Mouse (Mus musculus) heart, embryonic 13.5 days (tissue): ENCODE measurements around the gene Cfap77. TPM values are rescaled to one million over a fixed set of nuclear protein-coding genes. Genes with fewer than 3 reads are reported as not detected.

ENCODE experiments used
- ATAC-seq: fragments of 200-750 bp; cut with Nextera tagmentation; 2 replicates; pipeline ENCODE4 v1.8.0; 2017; ENCODE audit warnings: moderate TSS enrichment; ENCODE audit not compliant: insufficient number of reproducible peaks, low FRiP score, low TSS enrichment; ENCODE audit errors: extremely low read depth
- H3K27ac ChIP-seq: fragments of 300-500 bp; sonication (generic); replicated peaks from 2 replicates; pipeline ENCODE4 v1.5.1; 2015; ENCODE audit warnings: moderate library complexity, mild to moderate bottlenecking, inconsistent platforms
- H3K27me3 ChIP-seq: fragments of 300-500 bp; sonication (generic); replicated peaks from 2 replicates; pipeline ENCODE4 v1.6.1; 2015; ENCODE audit warnings: mild to moderate bottlenecking, inconsistent platforms
- H3K36me3 ChIP-seq: fragments of 300-500 bp; sonication (generic); 2 replicates; pipeline ENCODE4 v1.6.1; 2015; ENCODE audit warnings: mild to moderate bottlenecking, inconsistent platforms
- H3K4me1 ChIP-seq: fragments of 300-500 bp; sonication (generic); 2 replicates; pipeline ENCODE4 v1.6.1; 2015; ENCODE audit warnings: inconsistent platforms
- H3K4me2 ChIP-seq: fragments of 300-500 bp; sonication (generic); 2 replicates; pipeline ENCODE4 v1.6.1; 2015; ENCODE audit warnings: inconsistent platforms, mild to moderate bottlenecking, moderate library complexity
- H3K4me3 ChIP-seq: fragments of 300-500 bp; sonication (generic); 2 replicates; pipeline ENCODE4 v1.5.1; 2015; ENCODE audit warnings: moderate library complexity, mild to moderate bottlenecking, inconsistent platforms
- H3K9ac ChIP-seq: fragments of 300-500 bp; sonication (generic); 2 replicates; pipeline ENCODE4 v1.6.1; 2015; ENCODE audit warnings: inconsistent platforms, mild to moderate bottlenecking, moderate library complexity
- H3K9me3 ChIP-seq: fragments of 300-500 bp; sonication (generic); 2 replicates; pipeline ENCODE4 v1.6.1; 2016; ENCODE audit warnings: inconsistent platforms
- WGBS: fragments of 180-500 bp; shearing (Covaris S2); methylation state at CpG from one replicate; pipeline ENCODE4 v1.1.7; 2015; ENCODE audit warnings: mixed read lengths; 5-methylcytosine and 5-hydroxymethylcytosine counted together
- polyA plus RNA-seq: library from polyadenylated mRNA; unstranded; fragments of >200 nt; fragmentation: Nextera tagmentation; extraction: Ambion mirVana; gene quantifications from 2 replicates; pipeline ENCODE4 v1.2.1, GENCODE M21; 2015

Cfap77 gene
- polyA plus RNA-seq, 1 experiment from 2014 or later: 0.20 TPM

DNA sequence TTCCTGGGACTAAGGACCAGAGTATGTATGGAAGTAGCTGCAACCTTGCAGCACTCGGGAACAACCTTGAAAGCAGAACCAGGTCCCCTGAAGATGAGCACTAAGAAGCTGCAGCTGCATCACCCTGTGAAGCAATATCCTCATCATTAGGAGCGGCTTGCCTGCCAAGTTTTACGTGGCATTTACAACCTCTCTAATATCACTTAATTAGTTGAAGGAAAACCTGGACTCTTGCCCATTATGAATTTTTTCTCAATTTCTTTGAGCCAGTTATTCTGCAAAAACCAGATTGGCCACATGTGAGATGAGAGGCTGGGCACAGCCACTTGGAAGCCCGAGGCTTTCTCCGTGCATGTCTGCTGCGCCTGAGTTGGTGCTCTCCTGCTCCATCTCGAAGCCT, 159.0 kb downstream of the Cfap77 start:
- Histone ChIP-seq H3K27ac (no peak overlapping the region), H3K27me3 (no peaks in the 10 kb centered on the region), H3K36me3 (peaks cover 77% of the 10 kb centered on the region), H3K4me2 (no peak overlapping the region), H3K9me3 (no peaks in the 10 kb centered on the region), H3K4me1 (no peaks in the 10 kb centered on the region), H3K4me3 (no peak overlapping the region), H3K9ac (no peak overlapping the region)
- no peak for ATAC-seq
- 83% methylated on average over 7 of the region's 7 CpGs for WGBS

DNA sequence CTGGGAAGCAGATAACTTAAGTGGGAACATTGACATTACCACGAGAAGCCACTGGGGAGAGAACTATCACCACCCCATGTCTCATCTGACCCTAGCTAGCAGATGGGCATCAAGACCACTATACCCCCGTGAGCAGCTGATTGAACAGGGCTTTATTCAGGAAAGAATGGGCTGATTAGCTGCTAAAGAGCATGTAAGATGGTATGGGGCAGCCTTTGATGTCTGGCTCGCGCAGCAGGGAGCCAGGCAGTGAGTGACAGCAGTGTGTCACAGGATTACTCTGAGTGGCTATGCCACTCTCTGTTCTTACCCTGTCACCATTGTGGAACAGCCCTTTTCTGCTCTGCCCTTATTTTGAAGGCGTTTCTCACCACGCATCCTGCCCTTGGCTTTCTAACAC, 161.3 kb downstream of the Cfap77 start:
- Histone ChIP-seq H3K9ac (no peak overlapping the region), H3K27me3 (no peaks in the 10 kb centered on the region), H3K4me2 (no peak overlapping the region), H3K9me3 (no peaks in the 10 kb centered on the region), H3K4me3 (no peak overlapping the region), H3K36me3 (peaks cover 83% of the 10 kb centered on the region), H3K27ac (no peak overlapping the region), H3K4me1 (no peaks in the 10 kb centered on the region)
- 70% methylated on average over 6 of the region's 6 CpGs for WGBS
- ATAC-seq: no peak

DNA sequence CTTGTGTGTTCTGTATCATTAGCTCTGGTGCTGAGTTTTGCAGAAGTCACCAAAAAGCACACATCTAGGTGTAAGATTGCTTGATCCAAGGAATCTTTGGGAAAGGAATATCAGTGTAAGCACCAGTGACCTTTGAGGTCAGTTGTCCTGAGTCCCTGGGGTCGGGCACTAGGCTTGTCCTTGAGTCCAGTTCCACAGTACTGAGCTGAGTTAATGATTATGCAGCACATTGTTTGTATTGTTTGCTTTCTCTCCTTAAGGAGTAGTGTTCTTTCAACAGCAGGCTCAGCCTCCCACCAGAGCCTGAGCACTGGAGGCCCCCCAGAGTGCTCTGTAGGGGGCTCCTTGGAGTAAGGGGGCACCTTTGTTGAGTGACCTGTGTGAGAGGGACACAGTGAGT, 162.1 kb downstream of the Cfap77 start:
- ATAC-seq: no peak
- Histone ChIP-seq H3K4me1 (no peaks in the 10 kb centered on the region), H3K4me3 (no peak overlapping the region), H3K9ac (no peak overlapping the region), H3K27ac (no peak overlapping the region), H3K36me3 (peaks cover 86% of the 10 kb centered on the region), H3K9me3 (no peaks in the 10 kb centered on the region), H3K27me3 (no peaks in the 10 kb centered on the region), H3K4me2 (no peak overlapping the region)
- WGBS: 69% methylated on average over 1 of the region's 1 CpGs

DNA sequence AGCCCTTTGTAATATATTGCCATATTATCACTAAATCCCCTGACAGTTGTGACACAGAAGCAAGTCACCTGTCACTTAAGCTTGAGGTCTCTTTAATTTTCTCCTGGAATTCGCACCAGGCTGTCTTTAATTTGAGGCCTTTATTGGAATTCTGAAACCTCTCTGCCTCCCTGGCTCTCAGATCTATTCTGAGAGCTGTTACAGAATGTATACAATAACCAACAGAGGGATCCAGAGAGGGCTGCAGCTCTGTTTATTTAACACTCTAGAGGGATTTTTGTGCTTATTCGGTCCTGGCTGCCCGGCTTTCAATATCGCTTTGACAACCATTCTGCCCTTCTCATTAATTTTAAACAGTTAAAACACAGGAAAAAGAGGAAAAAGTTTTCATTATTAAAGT, 170.0 kb downstream of the Cfap77 start:
- H3K4me1 ChIP-seq: no peaks in the 10 kb centered on the region
- no peak overlapping the region for H3K4me3 ChIP-seq
- H3K27ac ChIP-seq: no peak overlapping the region
- 90% methylated on average over 4 of the region's 4 CpGs for WGBS
- no peaks in the 10 kb centered on the region for H3K9me3 ChIP-seq
- peaks cover 76% of the 10 kb centered on the region for H3K36me3 ChIP-seq
- H3K27me3 ChIP-seq: no peaks in the 10 kb centered on the region
- no peak overlapping the region for H3K4me2 ChIP-seq
- no peak overlapping the region for H3K9ac ChIP-seq
- no peak for ATAC-seq

DNA sequence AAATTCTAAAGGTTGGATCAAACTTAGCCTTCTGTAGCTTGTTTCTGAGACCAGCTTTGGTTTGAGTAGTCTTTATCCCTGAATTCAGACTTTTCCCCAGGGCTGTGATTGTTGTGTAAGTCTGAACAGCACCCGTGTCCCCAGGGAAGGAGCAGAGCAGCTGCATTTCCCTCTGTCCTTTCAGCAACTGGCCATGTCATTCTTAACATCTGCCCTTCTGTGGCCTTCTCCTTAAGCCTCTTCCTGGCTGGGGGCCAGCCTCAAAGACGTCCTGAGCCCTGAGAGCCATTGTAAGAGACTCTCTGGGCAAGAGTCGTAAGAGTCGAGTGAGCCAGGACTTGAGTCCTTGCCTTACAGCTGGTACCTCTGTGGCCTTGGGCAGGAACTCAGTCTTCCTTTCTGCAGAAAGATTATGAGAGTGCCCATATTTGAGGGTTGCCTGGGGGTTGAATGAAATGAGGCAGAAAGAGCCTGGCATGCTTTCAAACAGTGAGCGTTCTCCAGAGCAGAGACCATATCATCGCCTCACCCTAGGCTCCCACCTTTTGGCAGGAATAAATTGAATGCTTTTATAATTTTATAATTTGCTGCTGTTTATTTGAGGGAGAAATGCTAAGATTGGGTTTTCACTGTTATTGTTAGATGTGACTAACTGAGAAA, 171.9 kb downstream of the Cfap77 start:
- Histone ChIP-seq H3K9me3 (no peaks in the 10 kb centered on the region), H3K4me3 (no peak overlapping the region), H3K27me3 (no peaks in the 10 kb centered on the region), H3K4me2 (no peak overlapping the region), H3K4me1 (no peaks in the 10 kb centered on the region), H3K27ac (no peak overlapping the region), H3K36me3 (peaks cover 65% of the 10 kb centered on the region), H3K9ac (no peak overlapping the region)
- 77% methylated on average over 6 of the region's 6 CpGs for WGBS
- no peak for ATAC-seq

DNA sequence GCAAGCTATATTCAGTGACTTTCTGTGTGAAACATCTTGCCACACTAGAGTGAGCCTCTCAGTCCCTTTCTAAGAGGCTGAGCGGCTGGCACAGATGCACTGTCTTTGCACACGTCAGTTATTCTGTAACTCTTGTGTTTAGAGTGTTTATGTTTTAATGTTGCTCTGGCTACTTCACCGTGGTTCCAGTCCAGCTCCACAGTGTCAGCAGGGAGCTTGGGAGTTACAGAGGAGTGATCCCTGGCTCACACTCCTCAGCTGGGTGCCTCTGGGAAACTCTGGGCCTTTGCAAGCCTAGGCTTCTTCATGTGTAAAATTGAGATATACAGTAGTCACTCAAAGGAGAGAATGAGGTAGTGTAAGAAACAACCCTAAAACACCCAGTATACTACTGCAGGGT, 172.8 kb downstream of the Cfap77 start:
- peaks cover 65% of the 10 kb centered on the region for H3K36me3 ChIP-seq

DNA sequence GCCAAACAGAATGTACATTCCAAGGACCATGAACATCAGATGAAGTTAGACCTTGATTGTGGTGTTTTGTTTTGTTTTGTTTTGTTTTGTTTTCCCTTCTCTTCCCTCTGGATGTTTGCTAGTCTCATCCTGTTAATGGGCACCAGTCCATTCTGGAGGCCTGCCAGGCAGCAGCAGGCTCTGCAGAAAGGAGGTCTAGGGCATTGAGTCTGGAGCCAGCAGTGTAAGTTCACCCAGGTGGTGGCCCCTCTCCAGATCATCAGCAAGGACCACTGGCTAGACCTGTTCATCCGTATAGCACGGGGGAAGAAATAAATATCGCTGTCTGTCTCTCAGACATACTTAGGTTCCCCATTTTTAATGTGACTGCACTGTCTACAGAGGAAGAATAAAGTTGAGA, 173.6 kb downstream of the Cfap77 start:
- 96% methylated on average over 3 of the region's 3 CpGs for WGBS
- Histone ChIP-seq H3K27me3 (no peaks in the 10 kb centered on the region), H3K4me2 (no peak overlapping the region), H3K4me1 (no peaks in the 10 kb centered on the region), H3K9ac (no peak overlapping the region), H3K4me3 (no peak overlapping the region), H3K9me3 (no peaks in the 10 kb centered on the region), H3K27ac (no peak overlapping the region), H3K36me3 (peaks cover 67% of the 10 kb centered on the region)
- no peak for ATAC-seq

More for the DNA sequence above, 172.8 kb downstream of the Cfap77 start:
- Histone ChIP-seq H3K4me3 (no peak overlapping the region), H3K27ac (no peak overlapping the region), H3K27me3 (no peaks in the 10 kb centered on the region), H3K9ac (no peak overlapping the region), H3K4me1 (no peaks in the 10 kb centered on the region), H3K4me2 (no peak overlapping the region), H3K9me3 (no peaks in the 10 kb centered on the region)
- WGBS: 81% methylated on average over 3 of the region's 3 CpGs
- no peak for ATAC-seq

Other genes with a start within 250 kb of the Cfap77 start
- gene Gtf3c4, start 214.7 kb downstream of the Cfap77 start, polyA plus RNA-seq: 6.7 and 8.0 TPM in 2 replicates
- 7.7 and 7.8 TPM in 2 replicates for gene Ddx31, start 214.7 kb downstream of the Cfap77 start, polyA plus RNA-seq
- not detected in 2 replicates for gene Barhl1, start 138.4 kb downstream of the Cfap77 start, polyA plus RNA-seq
- 5.0 and 6.0 TPM in 2 replicates for gene Ttf1, start 5.2 kb upstream of the Cfap77 start, polyA plus RNA-seq
- gene Setx, start 69.1 kb upstream of the Cfap77 start, polyA plus RNA-seq: 5.7 and 7.4 TPM in 2 replicates
- 0.19 and 0.28 TPM in 2 replicates for gene Ntng2, start 197.9 kb upstream of the Cfap77 start, polyA plus RNA-seq